Mouse (Mus musculus): ENCODE results near the gene Eif3d. TPM values are rescaled to one million over a fixed set of nuclear protein-coding genes. Genes with fewer than 3 reads are reported as not detected.
"Not testable (repeated sequence)": the region's sequence is repeated elsewhere in the genome, so short reads cannot be mapped to it uniquely, and the experiment has no call there.

Eif3d gene
- polyA plus RNA-seq (2015; fragmentation: Nextera tagmentation; extraction: Ambion mirVana): 175 and 185 TPM in 2 replicates

GRCm38 (mm10) chr15:77970470-77971292, at the start of gene Eif3d:
Gene Eif3d, minus strand, starts transcription at chr15:77970813.
- Histone ChIP-seq H3K27me3 (0 out of 2 replicates have a peak, but pooled peaks cover 3% of the 10 kb centered on the region), H3K4me2 (peak within 1 kb of the TSS; percentile 99), H3K4me1 (replicated peaks) (peaks cover 22% of the 10 kb centered on the region), H3K9me3 (no peaks in the 10 kb centered on the region), H3K9ac (peak within 1 kb of the TSS; percentile 98), H3K27ac (replicated peaks) (peak within 1 kb of the TSS; percentile 98), H3K4me3 (peak within 1 kb of the TSS; percentile 90), H3K36me3 (peaks cover 29% of the 10 kb centered on the region)
- under 1% methylated on average over 72 of the region's 72 CpGs for WGBS
- ATAC-seq (ENCODE audit: low read depth): peak; percentile 92

GRCm38 (mm10) chr15:78014046-78014445, 43.4 kb upstream of the Eif3d start:
- 88% methylated on average over 1 of the region's 1 CpGs for WGBS
- H3K27ac ChIP-seq (replicated peaks): no peak overlapping the region
- H3K4me2 ChIP-seq: no peak overlapping the region
- H3K4me3 ChIP-seq: no peak overlapping the region
- H3K27me3 ChIP-seq: no peaks in the 10 kb centered on the region
- 0 out of 2 replicates have a peak, but pooled peaks cover 4% of the 10 kb centered on the region for H3K36me3 ChIP-seq
- no peaks in the 10 kb centered on the region for H3K4me1 ChIP-seq (replicated peaks)
- ATAC-seq (ENCODE audit: low read depth): no peak
- no peaks in the 10 kb centered on the region for H3K9me3 ChIP-seq
- H3K9ac ChIP-seq: no peak overlapping the region

GRCm38 (mm10) chr15:78008206-78008605, 37.6 kb upstream of the Eif3d start:
- H3K27me3 ChIP-seq; H3K36me3 ChIP-seq; H3K4me3 ChIP-seq; H3K27ac ChIP-seq (replicated peaks); H3K9ac ChIP-seq; ATAC-seq (ENCODE audit: low read depth); H3K4me2 ChIP-seq; H3K9me3 ChIP-seq: not testable (repeated sequence)
- 0 out of 2 replicates have a peak, but pooled peaks cover 12% of the 10 kb centered on the region for H3K4me1 ChIP-seq (replicated peaks)
- 95% methylated on average over 8 of the region's 8 CpGs for whole genome bisulfite sequencing

GRCm38 (mm10) chr15:78003929-78004328, 33.3 kb upstream of the Eif3d start:
- Histone ChIP-seq H3K27me3 (no peaks in the 10 kb centered on the region), H3K4me3 (no peak overlapping the region), H3K4me2 (no peak overlapping the region), H3K27ac (replicated peaks) (no peak overlapping the region), H3K9me3 (no peaks in the 10 kb centered on the region), H3K9ac (no peak overlapping the region), H3K4me1 (replicated peaks) (peaks cover 21% of the 10 kb centered on the region), H3K36me3 (no peaks in the 10 kb centered on the region)
- WGBS: 54% methylated on average over 9 of the region's 9 CpGs
- no peak for ATAC-seq (ENCODE audit: low read depth)

- Histone ChIP-seq H3K4me2 (no peak overlapping the region), H3K4me1 (replicated peaks) (peaks cover 34% of the 10 kb centered on the region), H3K36me3 (no peaks in the 10 kb centered on the region), H3K27me3 (no peaks in the 10 kb centered on the region), H3K27ac (replicated peaks) (no peak overlapping the region), H3K9me3 (no peaks in the 10 kb centered on the region), H3K9ac (no peak overlapping the region), H3K4me3 (no peak overlapping the region)
- 11% methylated on average over 5 of the region's 5 CpGs for WGBS
- no peak for ATAC-seq (ENCODE audit: low read depth)
Measured at GRCm38 (mm10) chr15:78001400-78001799, 30.8 kb upstream of the Eif3d start.

- Histone ChIP-seq H3K27ac (replicated peaks) (no peak overlapping the region), H3K36me3 (no peaks in the 10 kb centered on the region), H3K27me3 (0 out of 2 replicates have a peak, but pooled peaks cover 6% of the 10 kb centered on the region), H3K4me2 (no peak overlapping the region), H3K9ac (no peak overlapping the region), H3K4me3 (no peak overlapping the region), H3K9me3 (no peaks in the 10 kb centered on the region), H3K4me1 (replicated peaks) (no peaks in the 10 kb centered on the region)
- ATAC-seq (ENCODE audit: low read depth): no peak
- 78% methylated on average over 5 of the region's 5 CpGs for WGBS
Measured at GRCm38 (mm10) chr15:77988541-77988940, 17.9 kb upstream of the Eif3d start.

GRCm38 (mm10) chr15:77983391-77983790, 12.8 kb upstream of the Eif3d start:
- H3K27me3 ChIP-seq: peaks cover 10% of the 10 kb centered on the region
- no peak overlapping the region for H3K4me3 ChIP-seq

GRCm38 (mm10) chr15:77982195-77982939, 11.8 kb upstream of the Eif3d start:
- peaks cover 5% of the 10 kb centered on the region; the same call in 1 of the 2 replicates for H3K4me1 ChIP-seq (replicated peaks)
- WGBS: 25% methylated on average over 18 of the region's 18 CpGs
- 0 out of 2 replicates have a peak overlapping the region, but pooled peaks have one; percentile 9 for H3K27ac ChIP-seq (replicated peaks)
- no peaks in the 10 kb centered on the region for H3K9me3 ChIP-seq
- peak overlapping the region; percentile 27; the same call in 1 of the 2 replicates for H3K4me2 ChIP-seq
- peak; percentile 78 for ATAC-seq (ENCODE audit: low read depth)
- H3K4me3 ChIP-seq: no peak overlapping the region
- H3K9ac ChIP-seq: peak overlapping the region; percentile 35
- no peaks in the 10 kb centered on the region for H3K36me3 ChIP-seq
- peaks cover 10% of the 10 kb centered on the region for H3K27me3 ChIP-seq

More at GRCm38 (mm10) chr15:77983391-77983790, 12.8 kb upstream of the Eif3d start:
- no peak overlapping the region for H3K4me2 ChIP-seq
- H3K27ac ChIP-seq (replicated peaks): no peak overlapping the region
- no peak overlapping the region for H3K9ac ChIP-seq
- H3K9me3 ChIP-seq: no peaks in the 10 kb centered on the region
- peaks cover 5% of the 10 kb centered on the region; the same call in 1 of the 2 replicates for H3K4me1 ChIP-seq (replicated peaks)
- ATAC-seq (ENCODE audit: low read depth): no peak
- no peaks in the 10 kb centered on the region for H3K36me3 ChIP-seq
- 44% methylated on average over 3 of the region's 3 CpGs for WGBS

GRCm38 (mm10) chr15:77981181-77981680, 10.6 kb upstream of the Eif3d start:
- no peaks in the 10 kb centered on the region for H3K36me3 ChIP-seq
- H3K9me3 ChIP-seq: no peaks in the 10 kb centered on the region
- no peak overlapping the region for H3K4me2 ChIP-seq
- H3K4me1 ChIP-seq (replicated peaks): peaks cover 5% of the 10 kb centered on the region; the same call in 1 of the 2 replicates
- 73% methylated on average over 5 of the region's 5 CpGs for WGBS
- H3K4me3 ChIP-seq: no peak overlapping the region
- peaks cover 10% of the 10 kb centered on the region for H3K27me3 ChIP-seq
- H3K9ac ChIP-seq: no peak overlapping the region
- H3K27ac ChIP-seq (replicated peaks): no peak overlapping the region
- ATAC-seq (ENCODE audit: low read depth): no peak

GRCm38 (mm10) chr15:77979427-77979865, 8.8 kb upstream of the Eif3d start:
- Histone ChIP-seq H3K4me1 (replicated peaks) (peaks cover 5% of the 10 kb centered on the region; the same call in 1 of the 2 replicates), H3K4me2 (no peak overlapping the region), H3K9ac (no peak overlapping the region), H3K4me3 (no peak overlapping the region), H3K27me3 (peaks cover 10% of the 10 kb centered on the region), H3K27ac (replicated peaks) (no peak overlapping the region), H3K36me3 (no peaks in the 10 kb centered on the region), H3K9me3 (no peaks in the 10 kb centered on the region)
- ATAC-seq (ENCODE audit: low read depth): no peak
- 87% methylated on average over 10 of the region's 10 CpGs for WGBS

- Histone ChIP-seq H3K4me2 (no peak overlapping the region), H3K9ac (no peak overlapping the region), H3K4me3 (no peak overlapping the region), H3K9me3 (no peaks in the 10 kb centered on the region), H3K27ac (replicated peaks) (no peak overlapping the region), H3K36me3 (no peaks in the 10 kb centered on the region), H3K27me3 (peaks cover 5% of the 10 kb centered on the region), H3K4me1 (replicated peaks) (peaks cover 4% of the 10 kb centered on the region; the same call in 1 of the 2 replicates)
- ATAC-seq (ENCODE audit: low read depth): no peak
- WGBS: 64% methylated on average over 3 of the region's 3 CpGs
Measured at GRCm38 (mm10) chr15:77977663-77978062, 7.0 kb upstream of the Eif3d start.
